In the genomic region with DNA sequence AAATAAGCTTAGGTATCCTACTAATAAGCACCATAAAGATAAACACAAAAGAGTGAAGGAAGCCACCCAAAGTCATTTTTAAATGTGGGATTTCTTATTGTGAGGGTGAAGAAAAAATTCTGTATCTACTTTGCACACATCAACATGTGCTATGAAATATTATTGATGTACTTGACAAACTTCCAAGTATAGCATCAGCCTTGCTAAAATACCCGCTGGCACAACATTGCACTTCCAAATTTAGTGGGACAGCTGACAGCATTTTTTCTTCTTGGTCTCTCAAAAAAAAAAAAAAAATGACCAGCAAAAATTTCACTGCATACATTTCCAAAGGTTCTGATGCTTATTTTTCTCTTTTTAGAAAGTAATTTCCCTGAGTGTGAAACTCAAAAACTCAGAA, we compare ENCODE assay signal across 19 mouse cellular contexts.
DNase-seq lines count a peak whose midpoint lies in the region; ATAC-seq lines count a peak whose summit lies in the region.
"Had no signal": no experiment of that assay in that cellular context is flagged by ENCODE, and none has a peak within 500 bp of the region (broad histone marks: within the 10 kb centered on the region; RNA-seq: fewer than 3 reads in every experiment).

No protein-coding gene starts in this region.

- H3K4me1 ChIP-seq in forebrain, embryonic 14.5 days (ENCODE audit: control insufficient read depth, insufficient read depth, low read length) = no peaks in the 10 kb centered on the region
- H3K4me1 ChIP-seq in forebrain, embryonic 10.5 days = no peaks in the 10 kb centered on the region
- H3K4me1 ChIP-seq: embryonic facial prominence, embryonic 12.5 days; forebrain, embryonic 12.5 days; heart, embryonic 15.5 days; hindbrain, embryonic 13.5 days had no signal

- peak; percentile 5 for DNase-seq in forebrain, embryonic 14.5 days (ENCODE audit: low spot score)
- no peak for DNase-seq in forebrain, embryonic 10.5 days (ENCODE audit: extremely low spot score, low spot score)
- peak; percentile 26 to 30 for DNase-seq in left cerebral cortex, postnatal 14 days (ENCODE audit: low spot score in 2 of 2)
- no peak for DNase-seq in left cerebral cortex, adult 8-10 months (ENCODE audit: low spot score in 2 of 2)
- peak; percentile 18 for DNase-seq in cerebellum, adult 9-11 months
- no peak for DNase-seq in embryo, embryonic 10.5 days (ENCODE audit: low spot score)
- no peak for DNase-seq in retina, postnatal 1 day
- DNase-seq: adrenal gland, adult 8-10 months; adrenal gland, postnatal 36 days; gastrocnemius, postnatal 14 days; heart, adult 2 months; heart, postnatal 14 days; kidney, adult 11 months had no signal

- H3K4me2 ChIP-seq in forebrain, embryonic 14.5 days (ENCODE audit: low read length) = no peak overlapping the region
- H3K4me2 ChIP-seq: embryonic facial prominence, embryonic 12.5 days; forebrain, embryonic 12.5 days; heart, embryonic 11.5 days; heart, embryonic 15.5 days; hindbrain, embryonic 13.5 days had no signal

- H3K9ac ChIP-seq in forebrain, embryonic 14.5 days (ENCODE audit: low read length) = no peak overlapping the region
- H3K9ac ChIP-seq: embryonic facial prominence, embryonic 12.5 days; forebrain, embryonic 12.5 days; heart, embryonic 15.5 days; hindbrain, embryonic 13.5 days had no signal

- H3K9me3 ChIP-seq in forebrain, embryonic 14.5 days (replicated peaks; ENCODE audit: control insufficient read depth, low read length) = no peaks in the 10 kb centered on the region
- no peaks in the 10 kb centered on the region for H3K9me3 ChIP-seq in forebrain, embryonic 10.5 days
- H3K9me3 ChIP-seq: embryonic facial prominence, embryonic 12.5 days; forebrain, embryonic 12.5 days; heart, embryonic 15.5 days; hindbrain, embryonic 13.5 days had no signal

- no peak overlapping the region for H3K27ac ChIP-seq in forebrain, embryonic 14.5 days (ENCODE audit: low read depth, low read length)
- H3K27ac ChIP-seq in forebrain, embryonic 10.5 days = no peak overlapping the region
- H3K27ac ChIP-seq: embryonic facial prominence, embryonic 12.5 days; forebrain, embryonic 12.5 days; heart, adult 2 months; heart, embryonic 15.5 days; hindbrain, embryonic 13.5 days; hindbrain, postnatal 0 days had no signal

- no peak for ATAC-seq in forebrain, embryonic 14.5 days
- ATAC-seq: hindbrain, postnatal 0 days had no signal

- intact Hi-C loops in left cerebral cortex, postnatal 14 days (cut with DNase I) = no loop called here

- no peaks in the 10 kb centered on the region for H3K27me3 ChIP-seq in forebrain, embryonic 14.5 days (replicated peaks; ENCODE audit: control insufficient read depth, insufficient read depth, low read length)
- no peaks in the 10 kb centered on the region for H3K27me3 ChIP-seq in forebrain, embryonic 10.5 days (ENCODE audit: poor library complexity, severe bottlenecking)
- H3K27me3 ChIP-seq: embryonic facial prominence, embryonic 12.5 days; forebrain, embryonic 12.5 days; heart, embryonic 15.5 days; hindbrain, embryonic 13.5 days had no signal

- H3K4me3 ChIP-seq in forebrain, embryonic 14.5 days (ENCODE audit: low read depth, low read length) = no peak overlapping the region
- no peak overlapping the region for H3K4me3 ChIP-seq in forebrain, embryonic 10.5 days
- H3K4me3 ChIP-seq: embryonic facial prominence, embryonic 12.5 days; forebrain, embryonic 12.5 days; heart, adult 2 months; heart, embryonic 15.5 days; hindbrain, embryonic 13.5 days had no signal

- WGBS in forebrain, embryonic 14.5 days = 90% methylated on average over 1 of the region's 1 CpGs
- WGBS in forebrain, embryonic 10.5 days = 82% methylated on average over 1 of the region's 1 CpGs

- no peaks in the 10 kb centered on the region for H3K36me3 ChIP-seq in forebrain, embryonic 14.5 days (ENCODE audit: control insufficient read depth, insufficient read depth, low read length)
- no peaks in the 10 kb centered on the region for H3K36me3 ChIP-seq in forebrain, embryonic 10.5 days (replicated peaks)
- H3K36me3 ChIP-seq: embryonic facial prominence, embryonic 12.5 days; forebrain, embryonic 12.5 days; heart, embryonic 15.5 days; hindbrain, embryonic 13.5 days had no signal

Comparison
In these comparisons a context has a peak if more than half of its experiments do, and no peak if none do; other contexts are left out.
1. DNase-seq: peak in forebrain, embryonic 14.5 days (single experiment), left cerebral cortex, postnatal 14 days (2 of 2) and cerebellum, adult 9-11 months (single experiment); none in forebrain, embryonic 10.5 days (single experiment), left cerebral cortex, adult 8-10 months (0 of 2), embryo, embryonic 10.5 days (single experiment) and retina, postnatal 1 day (single experiment).